8 mouse cellular contexts compared by ENCODE assay signal in the genomic region with DNA sequence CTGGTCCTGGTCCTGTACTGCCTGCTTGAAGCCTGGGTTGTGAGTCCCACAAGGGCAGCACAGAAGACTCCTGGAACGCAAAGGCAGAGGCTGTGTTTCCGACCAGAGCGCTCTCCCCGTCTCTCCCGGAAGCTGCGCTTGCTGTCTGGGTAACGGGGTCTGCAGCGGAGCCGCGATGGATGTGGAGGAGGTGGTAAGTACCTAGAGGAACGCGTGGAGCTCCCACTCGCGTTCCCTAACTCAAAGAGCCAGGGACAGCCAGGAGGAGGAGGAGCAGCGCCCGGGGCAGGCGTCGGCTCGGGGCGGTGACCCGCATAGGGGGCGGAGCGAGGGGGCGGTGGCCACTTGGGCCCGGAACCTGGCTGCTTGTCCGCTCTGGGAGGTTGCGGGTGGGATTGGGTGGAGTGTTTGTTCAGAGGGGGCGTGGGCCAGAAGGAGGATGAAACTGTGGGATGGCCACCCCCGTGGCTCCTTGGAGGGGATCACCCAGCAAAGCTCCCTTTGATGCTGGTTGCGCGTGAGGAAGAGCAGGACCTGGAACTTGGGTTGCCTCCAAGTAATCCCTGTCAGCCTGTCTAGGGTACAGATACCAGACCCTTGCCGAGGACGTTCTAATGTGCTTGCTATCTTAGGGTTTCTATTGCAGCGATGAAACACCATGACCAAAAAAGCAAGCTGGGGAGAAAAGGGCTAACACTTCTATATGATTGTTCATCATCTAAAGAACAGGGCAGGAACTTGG.
DNase-seq lines count a peak whose midpoint lies in the region; ATAC-seq lines count a peak whose summit lies in the region.
"Not testable (repeated sequence)": the region's sequence is repeated elsewhere in the genome, so short reads cannot be mapped to it uniquely, and the experiment has no call there.

No protein-coding gene starts in this region.

- H3K4me1 ChIP-seq in hindbrain, embryonic 12.5 days, result not testable (repeated sequence)

- not testable (repeated sequence) for H3K9me3 ChIP-seq in hindbrain, embryonic 12.5 days (replicated peaks)

- peak overlapping the region; percentile 75 for H3K4me2 ChIP-seq in hindbrain, embryonic 12.5 days (replicated peaks)

- not testable (repeated sequence) for H3K27ac ChIP-seq in hindbrain, embryonic 12.5 days

- H3K4me3 ChIP-seq in hindbrain, embryonic 12.5 days, result peak overlapping the region; percentile 54

- H3K9ac ChIP-seq in hindbrain, embryonic 12.5 days, result peak overlapping the region; percentile 62

- WGBS in hindbrain, embryonic 12.5 days, result 4% methylated on average over 34 of the region's 34 CpGs

- H3K27me3 ChIP-seq in hindbrain, embryonic 12.5 days, result not testable (repeated sequence)

- peak; percentile 76 for ATAC-seq in hindbrain, embryonic 12.5 days (ENCODE audit: low FRiP score)

- not testable (repeated sequence) for H3K36me3 ChIP-seq in hindbrain, embryonic 12.5 days

- DNase-seq in NIH3T3 (ENCODE audit: low read depth), result peak; percentile 86
- peak; percentile 74 to 78 for DNase-seq in cerebellum, postnatal 10 days
- DNase-seq in frontal cortex, postnatal 14 days (ENCODE audit: low spot score in 2 of 2), result peak; percentile 46 to 48
- DNase-seq in layer of hippocampus, postnatal 14 days (ENCODE audit: low spot score in 2 of 2), result peak; percentile 51 to 65
- DNase-seq in lung, postnatal 10 days, result peak; percentile 75
- peak; percentile 49 for DNase-seq in ovary, postnatal 10 days (ENCODE audit: low spot score)
- DNase-seq in thymus, postnatal 0 days (ENCODE audit: low spot score), result peak; percentile 47
